Mouse (Mus musculus) spleen, adult 2 months (tissue): ENCODE results near the gene S100a13.

Source experiments
- CTCF ChIP-seq: fragments of 200-500 bp; IDR thresholded peaks from 2 replicates; pipeline ENCODE4 v1.5.1; 2011; ENCODE audit warnings: mild to moderate bottlenecking, inconsistent platforms; ENCODE audit not compliant: insufficient read depth, insufficient read length, insufficient replicate concordance; ENCODE audit errors: extremely low read depth
- POLR2A ChIP-seq: fragments of 200-500 bp; IDR thresholded peaks from 2 replicates; pipeline ENCODE4 v1.6.1; 2011; ENCODE audit warnings: low read depth, low read length, inconsistent platforms

GRCm38 (mm10) chr3:90503444-90503843 lies 10.8 kb upstream of the S100a13 start:
- TF ChIP-seq CTCF = no peak
- TF ChIP-seq POLR2A = no peak
